In genomic region chr8:70866001-70866520, GRCm38 (mm10) we compare ENCODE assay signal across 8 mouse cellular contexts. TPM values are rescaled to one million over a fixed set of nuclear protein-coding genes. Genes with fewer than 3 reads are reported as not detected.
DNase-seq lines count a peak whose midpoint lies in the region; ATAC-seq and TF ChIP-seq lines count a peak whose summit lies in the region.

No protein-coding gene starts in this region.

- no peak overlapping the region for H3K4me3 ChIP-seq in spleen, adult 2 months (ENCODE audit: extremely low read depth, insufficient read depth, insufficient read length)
- peak overlapping the region; percentile 60 for H3K4me3 ChIP-seq in stomach, embryonic 15.5 days (replicated peaks)

- H3K27me3 ChIP-seq in spleen, adult 2 months (ENCODE audit: control insufficient read depth, insufficient read depth, low read length) = peaks cover 17% of the 10 kb centered on the region
- peaks cover 34% of the 10 kb centered on the region for H3K27me3 ChIP-seq in stomach, embryonic 15.5 days (replicated peaks)

- TF ChIP-seq POLR2A in spleen, adult 2 months (IDR thresholded peaks at IDR 0.05; ENCODE audit: low read depth, low read length) = no peak

- H3K4me1 ChIP-seq in spleen, adult 2 months (ENCODE audit: control insufficient read depth, insufficient read depth, insufficient read length) = peaks cover 38% of the 10 kb centered on the region
- peaks cover 47% of the 10 kb centered on the region for H3K4me1 ChIP-seq in stomach, embryonic 15.5 days

- no peak for TF ChIP-seq CTCF in spleen, adult 2 months (IDR thresholded peaks at IDR 0.05; ENCODE audit: extremely low read depth, insufficient read depth, insufficient read length, insufficient replicate concordance)

- peak; percentile 43 for DNase-seq in embryo, embryonic 10 days (ENCODE audit: low spot score)
- no peak for DNase-seq in embryo, embryonic 9.5 days (ENCODE audit: extremely low spot score)
- no peak for DNase-seq in spleen, adult 2 months (ENCODE audit: low read depth in 1 of 2, low spot score in 2 of 2)
- DNase-seq in spleen, postnatal 36 days (ENCODE audit: low spot score in 2 of 2) = no peak
- peak; percentile 32 for DNase-seq in liver
- no peak for DNase-seq in cerebellum, postnatal 10 days
- DNase-seq in gastrocnemius, postnatal 10 days = no peak

- WGBS in spleen, adult 2 months = 15% methylated on average over 12 of the region's 12 CpGs
- 6% methylated on average over 12 of the region's 12 CpGs for WGBS in stomach, embryonic 15.5 days

- H3K9ac ChIP-seq in stomach, embryonic 15.5 days = no peak overlapping the region

- ATAC-seq in stomach, embryonic 15.5 days (ENCODE audit: insufficient read depth, low FRiP score, low read depth) = 0 out of 2 replicates have a peak, but pooled peaks have one; percentile 2

- H3K4me2 ChIP-seq in stomach, embryonic 15.5 days = peak overlapping the region; percentile 84

- H3K36me3 ChIP-seq in spleen, adult 2 months (ENCODE audit: control insufficient read depth, insufficient read depth, low read length) = no peaks in the 10 kb centered on the region
- H3K36me3 ChIP-seq in stomach, embryonic 15.5 days = peaks cover 3% of the 10 kb centered on the region; the same call in 1 of the 2 replicates

- no peaks in the 10 kb centered on the region for H3K9me3 ChIP-seq in stomach, embryonic 15.5 days

- H3K27ac ChIP-seq in spleen, adult 2 months (ENCODE audit: insufficient read depth, low read length) = 0 out of 2 replicates have a peak overlapping the region, but pooled peaks have one; percentile 11
- H3K27ac ChIP-seq in stomach, embryonic 15.5 days = peak overlapping the region; percentile 78

RNA-seq across cellular contexts. Expression of gene Kcnn1, which starts 3.0 kb away (rescaled TPM):
- 0.65 and 1.1 TPM in 2 replicates for polyA plus RNA-seq in spleen, adult 2 months (2012; rRNA removed)
- 1.5 and 2.1 TPM in 2 replicates for polyA plus RNA-seq in stomach, embryonic 15.5 days (2015; fragmentation: Nextera tagmentation; extraction: Ambion mirVana)
- 1 to 10 TPM; 3.7 to 3.8 TPM for total RNA-seq in gastrocnemius, postnatal 10 days (2021)

RNA-seq across cellular contexts. Expression of gene Ccdc124, which starts 7.7 kb away (rescaled TPM):
- 26.5 and 34.9 TPM in 2 replicates for polyA plus RNA-seq in spleen, adult 2 months (2012; rRNA removed)
- 90.9 and 91.3 TPM in 2 replicates for polyA plus RNA-seq in stomach, embryonic 15.5 days (2015; fragmentation: Nextera tagmentation; extraction: Ambion mirVana)
- total RNA-seq in gastrocnemius, postnatal 10 days (2021) = 10 to 100 TPM; 42.8 to 45.0 TPM

RNA-seq across cellular contexts. Expression of gene Slc5a5, which starts 26.5 kb away (rescaled TPM):
- 1.0 and 1.1 TPM in 2 replicates for polyA plus RNA-seq in spleen, adult 2 months (2012; rRNA removed)
- polyA plus RNA-seq in stomach, embryonic 15.5 days (2015; fragmentation: Nextera tagmentation; extraction: Ambion mirVana) = 4.1 and 6.0 TPM in 2 replicates
- total RNA-seq in gastrocnemius, postnatal 10 days (2021) = under 1 TPM in 1 of 2 experiments, not detected in 1; 0.09 TPM

RNA-seq across cellular contexts. Expression of gene Arrdc2, which starts 26.5 kb away (rescaled TPM):
- polyA plus RNA-seq in spleen, adult 2 months (2012; rRNA removed) = 73.8 and 74.1 TPM in 2 replicates
- polyA plus RNA-seq in stomach, embryonic 15.5 days (2015; fragmentation: Nextera tagmentation; extraction: Ambion mirVana) = 6.5 and 7.0 TPM in 2 replicates
- total RNA-seq in gastrocnemius, postnatal 10 days (2021) = 10 to 100 TPM in 1 of 2 experiments, 1 to 10 TPM in 1; 4.3 to 27.1 TPM

RNA-seq across cellular contexts. Expression of gene Rpl18a, which starts 31.2 kb away (rescaled TPM):
- polyA plus RNA-seq in spleen, adult 2 months (2012; rRNA removed) = 7,043 and 8,184 TPM in 2 replicates
- polyA plus RNA-seq in stomach, embryonic 15.5 days (2015; fragmentation: Nextera tagmentation; extraction: Ambion mirVana) = 3,920 and 3,932 TPM in 2 replicates
- 1,000 to 10,000 TPM; 1,533 to 1,604 TPM for total RNA-seq in gastrocnemius, postnatal 10 days (2021)

Comparison
In these comparisons a context has a peak if more than half of its experiments do, and no peak if none do; other contexts are left out.
1. DNase-seq: peak in embryo, embryonic 10 days (single experiment) and liver (single experiment); none in embryo, embryonic 9.5 days (single experiment), spleen, adult 2 months (0 of 2), spleen, postnatal 36 days (0 of 2), cerebellum, postnatal 10 days (0 of 2) and gastrocnemius, postnatal 10 days (single experiment).